Mouse (Mus musculus) hindbrain, embryonic 15.5 days (tissue): ENCODE results near the gene Tmem245. TPM values are rescaled to one million over a fixed set of nuclear protein-coding genes. Genes with fewer than 3 reads are reported as not detected.

ENCODE experiments used
- ATAC-seq: fragments of 200-750 bp; cut with Nextera tagmentation; 2 replicates; pipeline ENCODE4 v1.8.0; 2017; ENCODE audit warnings: low read depth, moderate number of reproducible peaks, moderate TSS enrichment; ENCODE audit not compliant: low FRiP score
- H3K27ac ChIP-seq: fragments of 300-500 bp; sonication (generic); replicated peaks from 2 replicates; pipeline ENCODE4 v1.5.1; 2015; ENCODE audit warnings: mild to moderate bottlenecking, inconsistent platforms
- H3K27me3 ChIP-seq: fragments of 300-500 bp; sonication (generic); 2 replicates; pipeline ENCODE4 v1.6.1; 2015; ENCODE audit warnings: control low read depth, inconsistent platforms
- H3K36me3 ChIP-seq: fragments of 300-500 bp; sonication (generic); 2 replicates; pipeline ENCODE4 v1.6.1; 2015; ENCODE audit warnings: control low read depth, inconsistent platforms
- H3K4me1 ChIP-seq: fragments of 300-500 bp; sonication (generic); replicated peaks from 2 replicates; pipeline ENCODE4 v1.6.1; 2015; ENCODE audit warnings: control low read depth, inconsistent platforms
- H3K4me2 ChIP-seq: fragments of 300-500 bp; sonication (generic); 2 replicates; pipeline ENCODE4 v1.6.1; 2015; ENCODE audit warnings: moderate library complexity, mild to moderate bottlenecking, inconsistent platforms
- H3K4me3 ChIP-seq: fragments of 300-500 bp; sonication (generic); 2 replicates; pipeline ENCODE4 v1.5.1; 2015; ENCODE audit warnings: mild to moderate bottlenecking, inconsistent platforms
- H3K9ac ChIP-seq: fragments of 300-500 bp; sonication (generic); 2 replicates; pipeline ENCODE4 v1.6.1; 2015; ENCODE audit warnings: inconsistent platforms
- H3K9me3 ChIP-seq: fragments of 300-500 bp; sonication (generic); 2 replicates; pipeline ENCODE4 v1.6.1; 2016; ENCODE audit warnings: control low read depth, inconsistent platforms
- WGBS: fragments of 180-500 bp; shearing (Covaris S2); methylation state at CpG from one replicate; pipeline ENCODE4 v1.1.7; 2015; 5-methylcytosine and 5-hydroxymethylcytosine counted together
- polyA plus RNA-seq: library from polyadenylated mRNA; unstranded; fragments of >200 nt; fragmentation: Nextera tagmentation; extraction: Ambion mirVana; gene quantifications from 2 replicates; pipeline ENCODE4 v1.2.1, GENCODE M21; 2015

Tmem245 gene
- polyA plus RNA-seq, 1 experiment from 2014 or later = 9.4 TPM

DNA sequence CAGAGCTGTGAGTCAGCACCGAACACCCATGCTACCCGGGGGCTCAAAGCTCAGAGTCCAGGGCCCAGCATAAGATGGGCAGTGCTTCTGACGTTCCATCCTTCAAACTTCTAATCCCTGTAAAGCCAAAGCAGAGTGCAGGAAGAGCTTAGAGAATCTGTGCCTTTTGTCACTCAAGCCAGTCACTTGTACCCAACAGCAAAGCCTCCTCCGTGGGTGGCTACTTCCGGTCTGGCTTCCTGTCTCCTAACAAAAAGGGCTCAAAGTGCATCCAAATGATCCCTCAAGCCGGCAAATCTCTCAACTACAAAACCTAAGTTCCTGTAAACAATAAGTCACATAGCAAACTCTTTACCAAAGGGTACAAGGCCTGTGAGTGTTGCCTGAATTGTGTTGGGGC is 2.3 kb upstream of the Tmem245 start:
- Histone ChIP-seq H3K9me3 (no peaks in the 10 kb centered on the region), H3K4me3 (no peak overlapping the region), H3K27me3 (no peaks in the 10 kb centered on the region), H3K27ac (no peak overlapping the region), H3K4me1 (peaks cover 20% of the 10 kb centered on the region), H3K36me3 (no peaks in the 10 kb centered on the region), H3K9ac (no peak overlapping the region), H3K4me2 (no peak overlapping the region)
- WGBS = 73% methylated on average over 6 of the region's 6 CpGs
- no peak for ATAC-seq

DNA sequence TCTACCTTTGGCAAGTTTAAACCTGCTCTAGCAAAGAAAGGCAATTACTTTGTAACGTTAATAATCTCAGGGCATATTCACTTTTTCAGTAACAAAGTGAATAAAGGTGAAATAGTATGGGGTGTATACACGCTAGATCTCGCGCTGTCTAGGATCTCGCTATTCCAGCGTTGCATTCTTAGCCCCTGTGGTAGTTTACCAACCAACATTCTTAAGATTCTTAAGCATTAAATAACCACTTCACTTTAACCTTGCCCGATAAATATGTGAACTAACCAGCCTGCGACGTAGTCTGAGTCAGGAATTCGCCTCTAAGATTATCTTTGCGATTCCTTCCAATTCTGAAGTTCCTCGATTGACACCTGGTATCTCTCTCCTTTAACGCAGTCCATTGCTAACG is 1.1 kb downstream of the Tmem245 start:
- Histone ChIP-seq H3K27me3 (no peaks in the 10 kb centered on the region), H3K4me1 (peaks cover 28% of the 10 kb centered on the region), H3K4me3 (peak overlapping the region; percentile 75), H3K9me3 (no peaks in the 10 kb centered on the region), H3K9ac (peak overlapping the region; percentile 85), H3K4me2 (peak overlapping the region; percentile 88), H3K36me3 (no peaks in the 10 kb centered on the region), H3K27ac (peak overlapping the region; percentile 92; the same call in 1 of the 2 replicates)
- under 1% methylated on average over 14 of the region's 14 CpGs for WGBS
- ATAC-seq = no peak

DNA sequence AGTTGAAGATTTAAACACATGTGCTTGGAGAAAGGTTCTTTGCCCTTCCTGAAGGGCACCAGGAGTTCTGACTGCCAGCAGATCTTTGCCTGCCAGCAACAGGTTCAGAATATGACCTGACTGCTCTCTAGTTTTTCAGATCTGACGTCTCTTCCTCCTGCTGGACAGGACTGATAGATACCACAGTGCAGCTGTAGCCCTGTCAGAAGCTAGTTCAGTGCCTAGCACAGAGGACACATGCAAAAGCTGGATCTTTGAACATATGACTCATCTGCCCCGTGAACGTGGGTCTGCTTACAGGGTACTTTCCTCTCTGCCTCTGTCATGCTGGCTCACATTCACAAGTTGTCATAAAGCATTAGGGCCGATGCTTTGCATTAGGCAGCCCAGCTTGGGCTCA is 3.0 kb downstream of the Tmem245 start:
- H3K27ac ChIP-seq = no peak overlapping the region
- no peak overlapping the region for H3K9ac ChIP-seq
- H3K9me3 ChIP-seq = no peaks in the 10 kb centered on the region
- no peaks in the 10 kb centered on the region for H3K27me3 ChIP-seq
- no peaks in the 10 kb centered on the region for H3K36me3 ChIP-seq
- H3K4me3 ChIP-seq = no peak overlapping the region
- peaks cover 28% of the 10 kb centered on the region for H3K4me1 ChIP-seq
- no peak overlapping the region for H3K4me2 ChIP-seq
- ATAC-seq = no peak
- WGBS = 53% methylated on average over 4 of the region's 4 CpGs

DNA sequence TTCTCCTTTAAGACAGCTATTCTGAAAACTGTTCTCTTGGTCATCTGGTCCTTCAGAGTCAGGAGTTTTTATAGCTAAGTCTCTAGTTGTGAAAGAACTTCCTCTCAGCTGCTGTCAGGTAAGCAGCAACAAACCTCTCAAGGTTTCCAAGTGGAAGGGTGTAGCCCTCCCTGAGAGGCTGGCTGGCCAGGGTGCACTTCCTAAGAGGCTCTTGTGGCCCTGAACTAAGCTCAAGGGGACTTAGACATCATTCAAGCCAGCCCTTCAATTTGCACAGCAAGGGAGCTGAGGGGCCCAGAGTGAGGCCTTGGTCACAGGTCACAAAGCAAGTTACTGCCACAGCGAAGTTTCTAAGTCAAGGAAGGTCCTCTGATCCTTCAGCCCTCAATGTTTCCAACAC is 4.0 kb downstream of the Tmem245 start:
- Histone ChIP-seq H3K4me3 (no peak overlapping the region), H3K9me3 (no peaks in the 10 kb centered on the region), H3K9ac (no peak overlapping the region), H3K27ac (no peak overlapping the region), H3K36me3 (no peaks in the 10 kb centered on the region), H3K27me3 (no peaks in the 10 kb centered on the region), H3K4me1 (peaks cover 28% of the 10 kb centered on the region), H3K4me2 (no peak overlapping the region)
- WGBS = 51% methylated on average over 1 of the region's 1 CpGs
- no peak for ATAC-seq

DNA sequence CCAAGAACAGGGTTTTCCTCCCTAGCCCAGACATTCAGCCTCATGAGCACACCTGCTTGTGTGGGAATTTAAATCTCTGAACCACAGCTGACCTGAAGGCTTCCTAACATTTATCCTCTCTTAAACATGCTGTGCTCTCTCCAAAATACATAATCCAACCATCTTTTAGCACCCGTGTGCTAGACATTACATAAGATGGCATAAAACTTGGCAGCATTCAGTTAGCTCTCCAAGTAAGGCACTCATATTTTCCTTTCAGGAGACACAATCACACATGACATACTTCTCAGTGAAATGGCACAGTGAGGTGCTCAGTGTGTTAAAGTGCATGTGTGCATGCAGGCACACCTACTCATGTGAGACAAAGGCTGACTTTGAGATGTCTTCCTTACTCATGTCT is 4.7 kb downstream of the Tmem245 start:
- no peaks in the 10 kb centered on the region for H3K9me3 ChIP-seq
- H3K9ac ChIP-seq = no peak overlapping the region
- H3K4me3 ChIP-seq = no peak overlapping the region
- no peaks in the 10 kb centered on the region for H3K36me3 ChIP-seq
- H3K27me3 ChIP-seq = no peaks in the 10 kb centered on the region
- peaks cover 27% of the 10 kb centered on the region for H3K4me1 ChIP-seq
- WGBS = 90% methylated on average over 1 of the region's 1 CpGs
- ATAC-seq = no peak
- H3K27ac ChIP-seq = no peak overlapping the region
- H3K4me2 ChIP-seq = no peak overlapping the region

DNA sequence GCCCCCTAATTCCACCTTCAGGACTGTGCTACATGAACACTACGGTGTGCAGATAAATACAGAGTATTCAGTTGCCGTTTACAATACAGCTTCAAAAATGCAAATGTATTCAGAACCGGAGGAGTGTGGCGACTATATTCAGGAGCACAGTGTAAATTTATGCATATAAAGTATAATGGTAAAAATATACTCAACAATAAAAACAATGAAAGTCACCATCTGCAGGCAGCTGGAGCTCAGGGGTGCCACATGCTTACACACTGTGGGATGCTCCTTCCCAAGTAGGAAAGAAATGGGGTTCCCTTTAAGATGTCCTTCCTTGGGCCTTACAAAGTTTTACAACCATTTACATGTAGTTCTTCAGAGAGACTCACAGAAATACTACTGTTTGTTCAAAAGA is 5.8 kb downstream of the Tmem245 start:
- Histone ChIP-seq H3K27me3 (no peaks in the 10 kb centered on the region), H3K36me3 (no peaks in the 10 kb centered on the region), H3K4me3 (no peak overlapping the region), H3K4me1 (peaks cover 25% of the 10 kb centered on the region), H3K4me2 (no peak overlapping the region), H3K9ac (no peak overlapping the region), H3K9me3 (no peaks in the 10 kb centered on the region), H3K27ac (no peak overlapping the region)
- ATAC-seq = no peak
- 36% methylated on average over 4 of the region's 4 CpGs for WGBS

DNA sequence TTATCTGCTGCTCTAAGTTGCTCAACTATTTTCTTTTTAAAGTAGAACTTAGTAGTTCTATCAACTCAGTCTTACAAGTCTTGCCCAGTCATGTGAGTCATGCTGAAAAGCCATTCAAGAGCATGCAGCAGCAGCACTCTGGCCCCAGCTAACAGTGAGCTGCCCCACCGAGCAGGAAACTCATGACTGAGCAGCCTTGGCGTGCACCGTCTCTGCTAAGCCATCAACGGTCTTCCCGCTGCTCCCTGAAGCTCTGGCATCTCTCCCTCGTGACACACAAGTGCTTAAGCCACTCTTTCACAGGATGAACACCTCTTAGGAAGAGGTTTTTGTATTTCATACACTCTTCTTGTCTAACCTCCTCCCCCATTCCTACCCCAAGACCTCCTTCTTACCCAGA is 10.1 kb downstream of the Tmem245 start:
- peaks cover 15% of the 10 kb centered on the region; the same call in 1 of the 2 replicates for H3K36me3 ChIP-seq
- H3K4me1 ChIP-seq = no peaks in the 10 kb centered on the region
- H3K27me3 ChIP-seq = no peaks in the 10 kb centered on the region
- ATAC-seq = no peak
- WGBS = 62% methylated on average over 6 of the region's 6 CpGs
- H3K9me3 ChIP-seq = no peaks in the 10 kb centered on the region
- no peak overlapping the region for H3K9ac ChIP-seq
- H3K4me2 ChIP-seq = no peak overlapping the region
- no peak overlapping the region for H3K27ac ChIP-seq
- H3K4me3 ChIP-seq = no peak overlapping the region

DNA sequence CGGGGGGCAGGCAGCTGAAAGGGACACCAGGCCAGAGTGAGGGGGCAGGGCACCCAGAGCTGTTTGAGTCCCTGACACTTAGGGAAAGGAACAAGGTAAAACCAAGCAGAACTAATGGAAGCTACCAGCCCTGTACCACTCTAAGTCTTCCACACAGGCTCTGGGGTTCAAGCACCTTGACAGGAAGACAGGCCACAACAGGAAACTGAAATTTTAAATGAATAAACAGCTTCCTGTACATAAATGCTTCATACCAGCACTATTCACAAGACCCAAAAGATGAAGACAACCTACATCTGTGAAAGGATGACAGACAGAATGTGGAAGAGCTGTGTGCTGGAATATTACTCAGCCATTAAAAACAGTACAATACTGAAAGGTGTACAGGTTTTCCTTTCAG is 11.9 kb downstream of the Tmem245 start:
- WGBS = no CpG with 5 or more reads among the region's 1 CpGs
- Histone ChIP-seq H3K9me3 (no peaks in the 10 kb centered on the region), H3K4me2 (no peak overlapping the region), H3K4me3 (no peak overlapping the region), H3K27ac (no peak overlapping the region), H3K4me1 (no peaks in the 10 kb centered on the region), H3K27me3 (no peaks in the 10 kb centered on the region), H3K36me3 (peaks cover 15% of the 10 kb centered on the region; the same call in 1 of the 2 replicates), H3K9ac (no peak overlapping the region)
- ATAC-seq = no peak

DNA sequence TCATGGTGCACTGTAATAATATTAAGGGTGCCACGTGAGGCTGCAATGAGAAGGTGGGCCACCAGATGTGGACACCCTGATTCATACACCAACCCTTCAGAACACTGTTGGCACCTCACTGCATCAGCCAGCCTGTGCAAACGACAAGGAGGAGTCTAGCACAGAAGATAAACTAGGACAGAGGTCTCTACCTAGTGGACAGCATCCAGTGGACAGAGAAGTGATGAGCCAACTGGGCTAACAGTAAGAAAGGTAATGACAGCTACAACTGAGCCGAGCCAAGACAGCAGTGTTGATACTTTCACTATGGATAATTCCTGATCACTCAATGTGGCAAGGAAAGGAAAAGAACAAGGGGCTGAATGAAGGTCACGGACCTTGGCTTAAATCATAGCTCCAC is 14.1 kb downstream of the Tmem245 start:
- Histone ChIP-seq H3K9me3 (no peaks in the 10 kb centered on the region), H3K9ac (no peak overlapping the region), H3K4me2 (no peak overlapping the region), H3K36me3 (peaks cover 15% of the 10 kb centered on the region; the same call in 1 of the 2 replicates), H3K4me3 (no peak overlapping the region), H3K4me1 (no peaks in the 10 kb centered on the region), H3K27me3 (no peaks in the 10 kb centered on the region), H3K27ac (no peak overlapping the region)
- 94% methylated on average over 4 of the region's 4 CpGs for WGBS
- ATAC-seq = no peak

DNA sequence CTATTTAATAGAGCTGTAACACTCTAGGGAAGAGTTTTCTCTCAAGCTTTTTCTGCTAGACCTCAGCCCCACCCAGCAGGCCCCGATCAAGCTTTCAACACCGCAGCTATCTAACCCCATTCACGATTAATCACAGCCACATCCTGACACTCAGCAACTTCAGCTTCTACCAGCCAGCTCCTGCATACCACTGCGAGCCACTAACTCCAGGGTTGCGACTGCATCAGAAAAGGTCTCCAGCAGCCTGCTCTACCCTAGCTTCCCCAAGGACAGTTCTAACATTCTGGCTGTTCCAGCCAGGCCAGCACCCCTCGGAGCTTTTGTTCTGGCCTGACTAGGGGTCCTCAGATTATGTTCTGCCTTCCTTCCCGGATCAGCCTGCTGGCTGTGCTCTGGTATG is 15.1 kb downstream of the Tmem245 start:
- WGBS = 49% methylated on average over 7 of the region's 7 CpGs
- Histone ChIP-seq H3K4me3 (no peak overlapping the region), H3K36me3 (peaks cover 15% of the 10 kb centered on the region; the same call in 1 of the 2 replicates), H3K9me3 (no peaks in the 10 kb centered on the region), H3K4me1 (no peaks in the 10 kb centered on the region), H3K27ac (no peak overlapping the region), H3K27me3 (no peaks in the 10 kb centered on the region), H3K4me2 (no peak overlapping the region), H3K9ac (no peak overlapping the region)
- ATAC-seq = no peak

DNA sequence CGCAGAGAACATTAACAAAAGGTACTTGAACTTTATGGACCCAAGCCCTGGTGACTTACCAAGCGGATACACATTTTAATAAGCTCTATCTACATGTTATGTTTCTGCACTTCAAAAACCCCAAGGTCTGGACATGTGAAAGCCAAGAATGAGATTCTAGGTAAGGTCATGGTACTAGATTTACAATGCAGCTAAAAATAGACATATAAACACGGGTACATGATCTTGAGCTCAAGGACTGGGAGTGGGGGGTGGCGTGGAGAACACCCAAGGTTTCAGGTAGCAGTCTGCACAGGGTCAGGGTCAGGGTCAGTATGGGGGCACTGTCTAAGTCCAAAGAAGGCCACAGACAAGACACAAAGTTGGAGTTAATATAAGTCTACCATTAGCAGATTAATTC is 16.9 kb downstream of the Tmem245 start:
- Histone ChIP-seq H3K27me3 (no peaks in the 10 kb centered on the region), H3K9ac (no peak overlapping the region), H3K27ac (no peak overlapping the region), H3K4me2 (no peak overlapping the region), H3K9me3 (no peaks in the 10 kb centered on the region), H3K36me3 (peaks cover 15% of the 10 kb centered on the region), H3K4me3 (no peak overlapping the region), H3K4me1 (no peaks in the 10 kb centered on the region)
- 84% methylated on average over 4 of the region's 4 CpGs for WGBS
- no peak for ATAC-seq

DNA sequence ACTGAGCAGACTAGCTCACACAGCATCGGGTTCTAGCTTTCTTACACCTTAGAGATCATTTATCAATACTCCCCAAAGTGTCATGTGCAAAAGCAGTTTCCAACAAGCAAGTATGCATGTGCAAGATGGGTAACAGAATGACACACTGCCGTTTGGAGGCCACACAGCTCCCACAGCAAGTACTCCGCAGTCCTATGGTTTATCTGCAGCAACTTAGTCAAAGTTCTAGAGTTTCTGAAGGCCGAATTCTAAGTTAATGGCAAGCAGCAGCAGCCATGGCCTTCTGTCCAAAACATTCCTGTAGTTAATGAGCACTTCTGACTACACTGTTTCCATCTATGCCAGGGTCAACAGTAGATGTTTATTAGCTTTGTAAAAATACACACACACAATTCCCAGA is 20.3 kb downstream of the Tmem245 start:
- ATAC-seq = no peak
- 88% methylated on average over 4 of the region's 4 CpGs for WGBS
- Histone ChIP-seq H3K9ac (no peak overlapping the region), H3K36me3 (peaks cover 28% of the 10 kb centered on the region), H3K4me1 (no peaks in the 10 kb centered on the region), H3K4me2 (no peak overlapping the region), H3K4me3 (no peak overlapping the region), H3K27ac (no peak overlapping the region), H3K9me3 (no peaks in the 10 kb centered on the region), H3K27me3 (no peaks in the 10 kb centered on the region)

DNA sequence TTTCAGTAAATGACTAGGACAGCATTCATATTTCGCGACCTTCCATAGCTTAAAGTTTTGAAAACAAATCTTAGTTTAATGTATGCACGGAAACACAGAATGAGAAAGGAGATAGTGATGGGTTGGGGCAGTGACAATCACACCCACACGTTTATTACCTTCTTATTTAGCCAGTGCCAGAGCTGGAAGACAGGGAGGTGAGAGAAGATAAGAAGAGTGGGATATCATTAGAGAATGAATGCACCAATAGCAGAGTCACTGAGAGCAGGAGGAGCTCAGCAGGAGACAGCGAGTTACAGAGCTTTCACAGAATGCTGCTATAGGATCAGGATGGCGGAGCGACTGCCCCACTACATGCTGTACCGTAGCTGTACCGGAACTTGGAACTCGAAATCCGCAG is 25.0 kb downstream of the Tmem245 start:
- 93% methylated on average over 11 of the region's 11 CpGs for WGBS
- no peak overlapping the region for H3K4me2 ChIP-seq

More for the DNA sequence above, 25.0 kb downstream of the Tmem245 start:
- Histone ChIP-seq H3K4me3 (no peak overlapping the region), H3K27ac (no peak overlapping the region), H3K9me3 (no peaks in the 10 kb centered on the region), H3K36me3 (peaks cover 32% of the 10 kb centered on the region), H3K4me1 (no peaks in the 10 kb centered on the region), H3K27me3 (no peaks in the 10 kb centered on the region), H3K9ac (no peak overlapping the region)
- ATAC-seq = no peak
